Mouse (Mus musculus) inflammation-experienced regulatory T-cells, adult 16 weeks (primary cell): ENCODE data around the gene Clrn3. TPM values are rescaled to one million over a fixed set of nuclear protein-coding genes. Genes with fewer than 3 reads are reported as not detected.

Experiments used
- polyA plus RNA-seq: library from polyadenylated mRNA; unstranded; fragments of 100-300 nt; shearing (Covaris generic); gene quantifications from one replicate; pipeline ENCODE4 v1.2.1, GENCODE M21; 2017

The Clrn3 gene
- not detected for polyA plus RNA-seq

DNA sequence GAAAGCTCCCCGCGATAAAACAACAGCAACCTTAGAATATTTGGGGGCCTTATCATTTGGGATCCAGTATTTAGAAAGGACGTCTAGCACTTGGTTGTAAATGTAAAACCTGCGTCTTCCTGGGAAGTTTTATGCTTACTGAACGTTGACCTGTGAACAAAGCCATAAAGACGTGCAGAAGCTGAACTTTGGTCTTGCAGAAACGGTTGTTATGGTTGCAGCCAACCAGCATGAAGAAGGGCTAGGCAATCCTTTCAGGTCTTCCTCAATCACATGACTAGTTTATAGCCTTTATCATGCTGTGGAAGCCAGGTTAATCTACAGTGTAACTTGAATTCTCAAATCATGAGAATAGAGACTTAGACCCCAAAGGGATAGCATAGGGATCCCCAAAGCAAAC lies at the start of gene Clrn3:
TSS of gene Clrn3 (minus strand) at position 140 of the 400 bp plus-strand sequence.

GRCm38 (mm10) chr7:135537341-135537901 lies 9.0 kb upstream of the Clrn3 start, which contains the start of gene Ptpre:
Ptpre (plus strand) TSS chr7:135537481.

Other genes with a start within 250 kb of the Clrn3 start
- not detected for gene Foxi2, start 118.3 kb downstream of the Clrn3 start, polyA plus RNA-seq
- gene Ptpre, start 8.8 kb upstream of the Clrn3 start, polyA plus RNA-seq, result 38.9 TPM
- 8.6 TPM for gene Mki67, start 187.7 kb upstream of the Clrn3 start, polyA plus RNA-seq